Mouse (Mus musculus): Measurements from ENCODE around the gene Aldh1a7.

- TF ChIP-seq CTCF (conservative IDR thresholded peaks at IDR 0.05; ENCODE audit: low read length) (no peak), NANOG (IDR thresholded peaks at IDR 0.05; ENCODE audit: borderline replicate concordance, low read length) (no peak)
Observed at GRCm38 (mm10) chr19:20761119-20761518, 33.8 kb upstream of the Aldh1a7 start.

All from E14TG2a.4 (cell line).